Mouse (Mus musculus) brain, embryonic 14.5 days (tissue): Measurements from ENCODE around the gene Pknox1. TPM values are rescaled to one million over a fixed set of nuclear protein-coding genes. Genes with fewer than 3 reads are reported as not detected.
"Not testable (repeated sequence)": the region's sequence is repeated elsewhere in the genome, so short reads cannot be mapped to it uniquely, and the experiment has no call there.

ENCODE experiments used
- DNase-seq: peaks from one replicate; pipeline ENCODE4 v3.0.0-alpha.2; 2011; ENCODE audit warnings: low read depth
- CTCF ChIP-seq: fragments of 200-500 bp; IDR thresholded peaks from 2 replicates; pipeline ENCODE4 v1.5.1; 2012; ENCODE audit warnings: inconsistent platforms, mild to moderate bottlenecking, moderate library complexity, borderline replicate concordance; ENCODE audit not compliant: insufficient read depth, insufficient read length; ENCODE audit errors: extremely low read depth
- POLR2A ChIP-seq: fragments of 200-500 bp; IDR thresholded peaks from 2 replicates; pipeline ENCODE4 v1.6.1; 2012; ENCODE audit warnings: mild to moderate bottlenecking, inconsistent platforms, borderline replicate concordance; ENCODE audit not compliant: poor library complexity, insufficient read depth, insufficient read length, severe bottlenecking; ENCODE audit errors: extremely low read depth
- polyA plus RNA-seq: library from polyadenylated mRNA; depleted of rRNA; stranded (reverse); fragments of >200 nt; gene quantifications from 2 replicates; pipeline ENCODE4 v1.2.3, GENCODE M21; 2012

The Pknox1 gene
- polyA plus RNA-seq, 1 experiment = 36.8 TPM

GRCm38 (mm10) chr17:31607256-31607951, 42.9 kb downstream of the Pknox1 start:
- DNase-seq = no peak
- TF ChIP-seq POLR2A (no peak), CTCF (no peak)

- not testable (repeated sequence) for DNase-seq
Measured at GRCm38 (mm10) chr17:31609173-31609572, 44.6 kb downstream of the Pknox1 start.

- no peak for TF ChIP-seq CTCF
- TF ChIP-seq POLR2A = no peak
- DNase-seq = no peak
Measured at GRCm38 (mm10) chr17:31609895-31610294, 45.4 kb downstream of the Pknox1 start.

GRCm38 (mm10) chr17:31613086-31613755, 48.7 kb downstream of the Pknox1 start:
- no peak for DNase-seq
- TF ChIP-seq POLR2A (no peak), CTCF (no peak)

GRCm38 (mm10) chr17:31623101-31623500, 58.6 kb downstream of the Pknox1 start:
- TF ChIP-seq POLR2A (no peak), CTCF (no peak)
- no peak for DNase-seq

- no peak for DNase-seq
- TF ChIP-seq POLR2A = no peak
- TF ChIP-seq CTCF = no peak
Measured at GRCm38 (mm10) chr17:31627961-31628360, 63.4 kb downstream of the Pknox1 start.

- TF ChIP-seq POLR2A (no peak), CTCF (no peak)
- DNase-seq = no peak
Measured at GRCm38 (mm10) chr17:31631081-31631800, 66.7 kb downstream of the Pknox1 start.

- no peak for DNase-seq
- TF ChIP-seq POLR2A (no peak), CTCF (no peak)
Measured at GRCm38 (mm10) chr17:31633007-31633406, 68.5 kb downstream of the Pknox1 start.

- TF ChIP-seq CTCF (no peak), POLR2A (no peak)
- DNase-seq = no peak
Measured at GRCm38 (mm10) chr17:31634896-31635295, 70.4 kb downstream of the Pknox1 start.

- DNase-seq = no peak
- TF ChIP-seq POLR2A (no peak), CTCF (no peak)
Measured at GRCm38 (mm10) chr17:31635781-31636180, 71.2 kb downstream of the Pknox1 start.

GRCm38 (mm10) chr17:31636277-31636941, 71.9 kb downstream of the Pknox1 start:
- DNase-seq = no peak
- TF ChIP-seq POLR2A (no peak), CTCF (no peak)
